Mouse (Mus musculus) cortical plate, adult 2 months (tissue): ENCODE measurements at regions not wholly inside any gene's neighbourhood (a gene's known extent, or its start where the extent isn't known, plus 50 kb on each side); places are given as distances from the start of the nearest gene placed in this dataset.

Experiments used
- CTCF ChIP-seq: fragments of 200-500 bp; IDR thresholded peaks from 2 replicates; pipeline ENCODE4 v1.5.1; 2011; ENCODE audit warnings: mild to moderate bottlenecking, control low read depth, low read length; ENCODE audit not compliant: insufficient read depth; ENCODE audit errors: extremely low read depth
- POLR2A ChIP-seq: fragments of 200-500 bp; IDR thresholded peaks from 2 replicates; pipeline ENCODE4 v1.6.1; 2011; ENCODE audit warnings: mild to moderate bottlenecking, low read length, control low read depth; ENCODE audit not compliant: insufficient read depth; ENCODE audit errors: extremely low read depth

DNA sequence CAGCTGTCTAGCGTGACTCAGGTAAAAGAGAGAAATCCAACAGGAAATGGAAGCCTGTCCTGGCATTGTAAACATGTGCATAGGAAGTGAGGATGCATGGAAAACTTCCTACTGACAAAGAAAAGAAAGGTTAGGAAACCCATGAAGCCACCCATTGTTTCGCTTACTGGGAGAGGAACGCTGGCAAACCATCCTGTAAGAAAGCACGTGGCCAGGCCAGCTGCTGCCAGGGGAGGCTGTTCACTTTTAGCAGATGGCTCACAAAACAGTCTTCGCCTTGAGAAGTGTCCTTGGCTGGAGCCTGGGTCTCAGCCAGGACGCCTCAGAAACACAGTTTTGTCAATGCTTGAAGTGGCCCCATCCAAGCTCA is 65.6 kb upstream of the Ampd3 start:
- TF ChIP-seq CTCF (no peak), POLR2A (no peak)
